Mouse (Mus musculus) hindbrain, postnatal 0 days (tissue): ENCODE data around the gene Dlg1. TPM values are rescaled to one million over a fixed set of nuclear protein-coding genes. Genes with fewer than 3 reads are reported as not detected.

Source experiments
- ATAC-seq: fragments of 200-750 bp; cut with Nextera tagmentation; 2 replicates; pipeline ENCODE4 v1.8.0; 2017; ENCODE audit warnings: mild to moderate bottlenecking, moderate TSS enrichment, moderate library complexity
- DNase-seq: peaks from one replicate; pipeline ENCODE4 v3.0.0-alpha.2; 2015; ENCODE audit warnings: low spot score
- H3K27ac ChIP-seq: fragments of 300-500 bp; sonication (generic); 2 replicates; pipeline ENCODE4 v1.5.1; 2014; ENCODE audit warnings: mild to moderate bottlenecking
- H3K27me3 ChIP-seq: fragments of 300-500 bp; sonication (generic); 2 replicates; pipeline ENCODE4 v1.6.1; 2014; ENCODE audit warnings: low read length, mixed read lengths; ENCODE audit not compliant: insufficient read depth
- H3K36me3 ChIP-seq: fragments of 300-500 bp; sonication (generic); 2 replicates; pipeline ENCODE4 v1.6.1; 2014; ENCODE audit warnings: low read length, mixed read lengths; ENCODE audit not compliant: insufficient read depth
- H3K4me1 ChIP-seq: fragments of 300-500 bp; sonication (generic); 2 replicates; pipeline ENCODE4 v1.6.1; 2014; ENCODE audit warnings: antibody characterized with exemption, low read length, mixed read lengths; ENCODE audit not compliant: insufficient read depth
- H3K4me2 ChIP-seq: fragments of 300-500 bp; sonication (generic); 2 replicates; pipeline ENCODE4 v1.6.1; 2014; ENCODE audit warnings: low read depth, mild to moderate bottlenecking, low read length, moderate library complexity, mixed read lengths
- H3K4me3 ChIP-seq: fragments of 300-500 bp; sonication (generic); 2 replicates; pipeline ENCODE4 v1.5.1; 2014; ENCODE audit warnings: low read length
- H3K9ac ChIP-seq: fragments of 300-500 bp; sonication (generic); replicated peaks from 2 replicates; pipeline ENCODE4 v1.6.1; 2014; ENCODE audit warnings: mild to moderate bottlenecking, low read length, moderate library complexity, mixed read lengths
- H3K9me3 ChIP-seq: fragments of 300-500 bp; sonication (generic); 2 replicates; pipeline ENCODE4 v1.6.1; 2016; ENCODE audit warnings: low read length, mixed read lengths
- CTCF ChIP-seq: IDR thresholded peaks from 2 replicates; pipeline ENCODE4 v1.5.1; 2016; ENCODE audit warnings: antibody characterized with exemption, control low read depth, low read depth
- WGBS: fragments of 180-500 bp; shearing (Covaris S2); extraction: QIAGEN DNeasy Blood & Tissue Kit; methylation state at CpG from one replicate; pipeline ENCODE4 v1.1.7; 2014; 5-methylcytosine and 5-hydroxymethylcytosine counted together
- polyA plus RNA-seq: library from polyadenylated mRNA; unstranded; fragments of >200 nt; fragmentation: Nextera tagmentation; extraction: Ambion mirVana; gene quantifications from 2 replicates; pipeline ENCODE4 v1.2.1, GENCODE M21; 2015
- total RNA-seq: library from RNA; depleted of rRNA; stranded (reverse); fragments of >200 nt; gene quantifications from 2 replicates; pipeline ENCODE4 v1.2.3, GENCODE M21; 2014

Gene Dlg1
- total and polyA plus RNA-seq, 2 experiments from 2014 or later: 11.3 to 22.7 TPM

DNA sequence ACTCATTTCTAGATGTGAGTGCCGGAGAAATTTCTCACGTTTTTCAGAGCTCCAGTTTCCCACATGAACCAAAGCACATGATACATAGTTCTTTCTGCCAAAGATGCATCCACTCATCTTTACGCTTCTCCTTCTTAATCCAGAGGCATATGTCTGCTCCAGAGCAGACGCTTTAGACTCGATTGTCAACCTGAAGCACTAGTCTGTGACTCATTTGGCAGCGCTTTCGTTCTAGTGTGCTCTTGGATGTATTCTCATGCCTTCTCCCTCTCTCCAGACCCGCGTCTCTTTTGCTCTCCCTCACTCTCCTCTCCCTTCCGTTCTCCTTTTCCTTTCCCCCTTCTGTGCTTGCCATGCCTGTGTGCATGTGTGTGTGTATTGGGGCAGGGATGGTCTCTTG is 112.7 kb downstream of the Dlg1 start:
- no peak overlapping the region for H3K4me3 ChIP-seq
- H3K27me3 ChIP-seq: no peaks in the 10 kb centered on the region
- no peak overlapping the region for H3K4me2 ChIP-seq
- H3K36me3 ChIP-seq: no peaks in the 10 kb centered on the region
- no peak overlapping the region for H3K27ac ChIP-seq
- ATAC-seq (no peak), DNase-seq (no peak)
- WGBS: 81% methylated on average over 10 of the region's 10 CpGs
- H3K9ac ChIP-seq: no peak overlapping the region
- no peaks in the 10 kb centered on the region for H3K4me1 ChIP-seq
- TF ChIP-seq CTCF: no peak
- no peaks in the 10 kb centered on the region for H3K9me3 ChIP-seq

DNA sequence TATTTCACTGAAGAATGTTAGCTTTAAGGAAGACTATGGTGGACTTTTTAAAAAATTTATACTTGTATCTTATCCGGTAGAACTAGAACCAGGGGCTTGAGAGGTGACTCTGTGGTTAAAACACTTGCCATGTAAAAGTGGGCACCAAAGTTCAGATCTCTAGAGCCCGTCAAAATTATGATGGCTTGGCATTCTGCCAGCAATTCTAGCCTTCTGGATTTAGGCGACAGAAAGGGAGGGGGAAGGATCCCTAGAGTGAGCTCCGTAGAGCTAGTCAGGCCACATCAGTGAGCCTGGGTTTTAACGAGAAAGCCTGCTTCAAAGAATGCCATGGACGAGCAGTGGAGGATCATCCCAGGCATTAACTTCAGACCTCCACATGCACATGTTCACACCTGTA is 117.8 kb downstream of the Dlg1 start:
- ATAC-seq (no peak), DNase-seq (peak; percentile 3)
- H3K4me3 ChIP-seq: no peak overlapping the region
- no peak overlapping the region for H3K4me2 ChIP-seq
- no peaks in the 10 kb centered on the region for H3K9me3 ChIP-seq
- H3K36me3 ChIP-seq: no peaks in the 10 kb centered on the region
- H3K27me3 ChIP-seq: no peaks in the 10 kb centered on the region
- no peaks in the 10 kb centered on the region for H3K4me1 ChIP-seq
- H3K9ac ChIP-seq: no peak overlapping the region
- 45% methylated on average over 6 of the region's 6 CpGs for WGBS
- H3K27ac ChIP-seq: no peak overlapping the region
- no peak for TF ChIP-seq CTCF

DNA sequence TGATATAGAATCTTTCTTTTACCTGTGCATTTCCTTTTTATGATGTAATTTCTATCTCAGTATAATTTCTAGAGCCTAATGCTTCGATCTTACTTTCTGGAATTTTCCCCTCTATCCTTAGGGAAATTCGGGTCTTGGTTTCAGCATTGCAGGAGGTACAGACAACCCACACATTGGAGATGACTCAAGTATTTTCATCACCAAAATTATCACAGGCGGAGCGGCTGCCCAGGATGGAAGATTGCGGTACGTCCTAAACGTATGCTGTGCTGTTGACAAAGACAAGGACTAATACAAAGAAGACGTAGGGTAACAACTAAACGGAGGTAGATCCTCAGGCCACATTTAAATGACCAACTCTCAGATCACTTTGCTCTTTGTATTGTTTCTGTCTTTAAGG is 126.8 kb downstream of the Dlg1 start:
- ATAC-seq: no peak

DNA sequence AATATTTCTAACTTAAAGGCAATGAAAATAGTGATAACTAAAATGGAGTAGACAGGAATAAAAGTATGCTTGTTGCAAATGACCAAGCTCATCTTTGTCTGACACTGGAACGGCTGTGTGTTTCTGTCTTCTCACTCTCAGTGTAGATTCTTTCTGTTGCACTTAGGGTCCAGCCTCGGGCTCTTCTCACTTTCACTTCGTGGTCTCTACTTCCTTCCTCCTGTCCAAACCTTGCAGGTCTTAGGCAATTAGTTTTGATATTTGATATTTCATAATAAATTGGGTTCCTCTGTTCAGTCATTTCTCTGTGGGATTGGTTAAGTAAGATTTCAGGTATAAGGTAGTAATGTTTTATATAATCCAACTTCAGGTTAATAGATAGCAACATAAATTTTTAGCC is 140.4 kb downstream of the Dlg1 start:
- H3K9ac ChIP-seq: no peak overlapping the region
- WGBS: 81% methylated on average over 3 of the region's 3 CpGs
- ATAC-seq (no peak), DNase-seq (no peak)
- H3K4me1 ChIP-seq: no peaks in the 10 kb centered on the region
- H3K27me3 ChIP-seq: no peaks in the 10 kb centered on the region
- no peak overlapping the region for H3K4me2 ChIP-seq
- H3K9me3 ChIP-seq: no peaks in the 10 kb centered on the region
- no peak overlapping the region for H3K4me3 ChIP-seq
- H3K36me3 ChIP-seq: peaks cover 19% of the 10 kb centered on the region; the same call in 1 of the 2 replicates
- no peak overlapping the region for H3K27ac ChIP-seq
- TF ChIP-seq CTCF: no peak

More for the DNA sequence above, 126.8 kb downstream of the Dlg1 start:
- Histone ChIP-seq H3K9me3 (no peaks in the 10 kb centered on the region), H3K27ac (no peak overlapping the region), H3K27me3 (no peaks in the 10 kb centered on the region), H3K4me3 (no peak overlapping the region), H3K36me3 (peaks cover 13% of the 10 kb centered on the region; the same call in 1 of the 2 replicates), H3K9ac (no peak overlapping the region), H3K4me2 (no peak overlapping the region), H3K4me1 (no peaks in the 10 kb centered on the region)
- no peak for DNase-seq
- no peak for TF ChIP-seq CTCF
- WGBS: 95% methylated on average over 9 of the region's 9 CpGs

DNA sequence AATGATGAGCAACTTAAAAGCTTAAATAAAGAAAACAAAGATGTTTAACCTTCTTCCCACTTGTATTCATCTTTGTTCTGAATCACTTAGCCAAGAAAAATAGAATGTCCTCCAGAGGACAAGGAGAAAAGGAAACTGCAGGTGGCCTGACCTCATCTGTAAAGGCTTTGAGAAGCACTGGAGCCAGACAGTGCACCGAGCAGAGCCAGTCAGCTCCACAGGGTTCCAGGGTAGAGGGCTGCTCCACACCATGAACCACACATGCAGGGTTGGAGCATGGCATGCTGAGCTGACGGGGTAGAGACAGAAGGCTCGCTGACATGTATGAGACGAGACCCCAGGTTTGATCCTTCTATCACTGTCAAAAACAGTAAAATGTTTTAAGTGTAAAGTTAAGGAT is 162.8 kb downstream of the Dlg1 start:
- H3K27me3 ChIP-seq: no peaks in the 10 kb centered on the region
- WGBS: 23% methylated on average over 4 of the region's 4 CpGs
- DNase-seq: peak; percentile 35
- no peak for TF ChIP-seq CTCF
- no peaks in the 10 kb centered on the region for H3K4me1 ChIP-seq
- ATAC-seq: no peak
- H3K27ac ChIP-seq: no peak overlapping the region
- H3K4me3 ChIP-seq: no peak overlapping the region
- H3K9ac ChIP-seq: no peak overlapping the region
- H3K9me3 ChIP-seq: no peaks in the 10 kb centered on the region
- H3K36me3 ChIP-seq: no peaks in the 10 kb centered on the region
- H3K4me2 ChIP-seq: no peak overlapping the region

DNA sequence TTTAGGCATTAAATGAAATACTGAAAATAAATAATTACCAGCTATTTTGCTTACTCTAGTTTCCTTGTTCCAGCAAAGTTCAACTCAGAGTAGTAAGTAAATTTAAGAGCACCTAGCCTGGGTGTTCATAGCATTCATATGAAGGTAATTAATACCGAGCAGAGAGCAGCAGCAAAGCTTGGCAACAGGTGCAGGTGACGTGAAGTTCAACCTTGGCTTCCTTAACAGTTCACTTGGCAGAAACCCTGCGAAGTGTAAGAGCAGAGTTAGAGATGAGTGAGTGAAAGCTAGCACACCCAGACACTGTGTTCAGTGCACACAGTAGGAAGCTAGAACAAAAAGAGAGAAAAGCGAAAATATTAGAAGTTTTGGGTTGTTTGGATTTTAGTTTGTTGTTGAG is 167.5 kb downstream of the Dlg1 start:
- Histone ChIP-seq H3K27me3 (no peaks in the 10 kb centered on the region), H3K4me1 (no peaks in the 10 kb centered on the region), H3K4me3 (no peak overlapping the region), H3K9ac (no peak overlapping the region), H3K4me2 (no peak overlapping the region), H3K27ac (no peak overlapping the region), H3K36me3 (no peaks in the 10 kb centered on the region), H3K9me3 (no peaks in the 10 kb centered on the region)
- 85% methylated on average over 4 of the region's 4 CpGs for WGBS
- no peak for ATAC-seq
- TF ChIP-seq CTCF: no peak
- no peak for DNase-seq

DNA sequence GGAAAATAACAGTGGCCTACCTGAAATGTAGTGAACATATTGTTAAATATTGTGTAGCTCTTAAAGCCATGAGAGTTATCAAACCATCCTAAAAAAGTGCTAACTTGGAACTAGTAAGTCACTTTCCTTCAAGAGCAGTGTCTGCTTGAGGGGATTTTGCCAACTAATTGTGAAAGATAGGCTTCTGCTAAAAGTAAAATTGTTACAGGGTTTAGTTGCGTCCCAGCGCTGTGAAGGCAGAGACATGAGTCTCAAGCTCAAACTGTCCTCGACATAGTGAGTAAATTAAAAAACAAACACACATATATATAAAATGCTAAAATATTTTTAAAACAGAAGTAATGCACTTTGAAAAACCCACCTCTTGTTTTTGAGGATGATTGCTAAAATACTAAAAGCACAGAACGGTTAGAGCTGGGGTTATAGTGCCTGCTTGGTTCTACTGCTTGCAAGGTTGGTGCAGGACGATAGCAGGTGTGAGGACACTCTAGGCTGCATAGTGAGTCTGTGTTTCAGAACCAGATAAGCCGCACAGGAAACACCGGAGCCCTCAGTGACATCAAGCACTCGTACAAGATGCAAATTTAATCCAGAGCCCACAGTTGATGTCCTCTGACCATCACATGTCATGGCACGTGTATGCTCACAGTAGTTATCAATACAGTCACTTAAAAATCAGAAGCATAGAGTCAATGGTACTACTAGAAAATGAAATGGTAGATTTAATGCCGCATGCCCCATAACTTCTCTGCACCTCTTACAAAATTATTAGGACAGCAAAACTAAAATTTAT is 169.6 kb downstream of the Dlg1 start:
- no peaks in the 10 kb centered on the region for H3K27me3 ChIP-seq
- DNase-seq: no peak
- no peaks in the 10 kb centered on the region for H3K36me3 ChIP-seq
- H3K9me3 ChIP-seq: no peaks in the 10 kb centered on the region
- ATAC-seq: no peak
- no peaks in the 10 kb centered on the region for H3K4me1 ChIP-seq
- WGBS: 93% methylated on average over 10 of the region's 10 CpGs
- H3K9ac ChIP-seq: no peak overlapping the region
- H3K27ac ChIP-seq: no peak overlapping the region
- H3K4me3 ChIP-seq: no peak overlapping the region
- H3K4me2 ChIP-seq: no peak overlapping the region
- TF ChIP-seq CTCF: no peak
